10 mouse cellular contexts compared by ENCODE assay signal in genomic region chr11:103009208-103009607, GRCm38 (mm10). TPM values are rescaled to one million over a fixed set of nuclear protein-coding genes. Genes with fewer than 3 reads are reported as not detected.
DNase-seq lines count a peak whose midpoint lies in the region; ATAC-seq and TF ChIP-seq lines count a peak whose summit lies in the region.
"Had no signal": no experiment of that assay in that cellular context is flagged by ENCODE, and none has a peak within 500 bp of the region (broad histone marks: within the 10 kb centered on the region; RNA-seq: fewer than 3 reads in every experiment).

No protein-coding gene starts in this region.

- no peak overlapping the region for H3K4me3 ChIP-seq in forebrain, embryonic 14.5 days (ENCODE audit: low read depth, low read length)
- H3K4me3 ChIP-seq in forebrain, embryonic 12.5 days (replicated peaks): no peak overlapping the region
- H3K4me3 ChIP-seq in lung, adult 2 months (replicated peaks; ENCODE audit: extremely low read depth, low read depth, low read length): no peak overlapping the region
- H3K4me3 ChIP-seq: limb, embryonic 15.5 days had no signal

- no peak overlapping the region for H3K9ac ChIP-seq in forebrain, embryonic 14.5 days (ENCODE audit: low read length)
- no peak overlapping the region for H3K9ac ChIP-seq in forebrain, embryonic 12.5 days
- H3K9ac ChIP-seq: limb, embryonic 15.5 days had no signal

- 0 out of 2 replicates have a peak, but pooled peaks cover 35% of the 10 kb centered on the region for H3K36me3 ChIP-seq in forebrain, embryonic 14.5 days (ENCODE audit: control insufficient read depth, insufficient read depth, low read length)
- H3K36me3 ChIP-seq in forebrain, embryonic 12.5 days (replicated peaks): peaks cover 51% of the 10 kb centered on the region

- no peaks in the 10 kb centered on the region for H3K4me1 ChIP-seq in forebrain, embryonic 14.5 days (ENCODE audit: control insufficient read depth, insufficient read depth, low read length)
- H3K4me1 ChIP-seq in forebrain, embryonic 12.5 days: peaks cover 12% of the 10 kb centered on the region
- H3K4me1 ChIP-seq in lung, adult 2 months (ENCODE audit: control insufficient read depth, insufficient read depth, low read length): peaks cover 4% of the 10 kb centered on the region

- DNase-seq in forebrain, embryonic 14.5 days (ENCODE audit: low spot score): peak; percentile 35
- DNase-seq in lung, adult 2 months: no peak
- no peak for DNase-seq in lung, adult 18-20 months
- DNase-seq in R1 (ENCODE audit: low read depth, low spot score): peak; percentile 88
- DNase-seq in gastrocnemius, postnatal 4 days (ENCODE audit: low spot score in 2 of 2): no peak
- DNase-seq in frontal cortex, adult 2 months (ENCODE audit: extremely low spot score in 1 of 2, low spot score in 1 of 2): no peak
- DNase-seq: heart, postnatal 4 days had no signal

- no peak overlapping the region for H3K27ac ChIP-seq in forebrain, embryonic 14.5 days (ENCODE audit: low read depth, low read length)
- no peak overlapping the region for H3K27ac ChIP-seq in forebrain, embryonic 12.5 days
- H3K27ac ChIP-seq: limb, embryonic 15.5 days had no signal

- no peaks in the 10 kb centered on the region for H3K27me3 ChIP-seq in forebrain, embryonic 14.5 days (replicated peaks; ENCODE audit: control insufficient read depth, insufficient read depth, low read length)
- no peaks in the 10 kb centered on the region for H3K27me3 ChIP-seq in forebrain, embryonic 12.5 days
- H3K27me3 ChIP-seq: limb, embryonic 15.5 days had no signal

- no peak overlapping the region for H3K4me2 ChIP-seq in forebrain, embryonic 14.5 days (ENCODE audit: low read length)
- H3K4me2 ChIP-seq in forebrain, embryonic 12.5 days: no peak overlapping the region
- H3K4me2 ChIP-seq: limb, embryonic 15.5 days had no signal

- TF ChIP-seq CTCF in lung, adult 2 months (IDR thresholded peaks at IDR 0.05; ENCODE audit: insufficient read depth, low read length): peak; percentile 41; the same call in 1 of the 2 replicates

- no peaks in the 10 kb centered on the region for H3K9me3 ChIP-seq in forebrain, embryonic 14.5 days (replicated peaks; ENCODE audit: control insufficient read depth, low read length)
- H3K9me3 ChIP-seq in forebrain, embryonic 12.5 days: no peaks in the 10 kb centered on the region
- H3K9me3 ChIP-seq: limb, embryonic 15.5 days had no signal

- no peak for TF ChIP-seq POLR2A in lung, adult 2 months (IDR thresholded peaks at IDR 0.05; ENCODE audit: borderline replicate concordance, extremely low read depth, low read depth, low read length)

- 91% methylated on average over 8 of the region's 8 CpGs for WGBS in forebrain, embryonic 14.5 days
- 92% methylated on average over 8 of the region's 8 CpGs for WGBS in forebrain, embryonic 12.5 days
- 83% methylated on average over 8 of the region's 8 CpGs for WGBS in lung, adult 2 months

- no peak for ATAC-seq in forebrain, embryonic 14.5 days
- ATAC-seq in forebrain, embryonic 12.5 days (ENCODE audit: low FRiP score): no peak
- ATAC-seq in megakaryocyte progenitor cell, adult 5-6 weeks (replicated peaks; ENCODE audit: poor library complexity): peak; percentile 45; the same call in 1 of the 2 replicates

RNA-seq across cellular contexts. Expression of gene Nmt1, which starts 18.8 kb away (rescaled TPM):
- 37.0 and 43.8 TPM in 2 replicates for polyA plus RNA-seq in forebrain, embryonic 14.5 days (2014; fragmentation: Nextera tagmentation; extraction: Ambion mirVana)
- polyA plus RNA-seq in forebrain, embryonic 12.5 days (2016; fragmentation: Nextera tagmentation; extraction: Ambion mirVana): 49.0 and 56.2 TPM in 2 replicates
- polyA plus RNA-seq in lung, adult 2 months (2012; rRNA removed): 24.0 and 32.2 TPM in 2 replicates
- 38.8 and 39.5 TPM in 2 replicates for total RNA-seq in megakaryocyte progenitor cell, adult 5-6 weeks (2015)
- 44.8 and 45.1 TPM in 2 replicates for total RNA-seq in megakaryocyte progenitor cell, adult 5-6 weeks (2017)
- total RNA-seq in gastrocnemius, postnatal 4 days (2021): 10 to 100 TPM; 55.9 to 59.3 TPM
- 78.5 and 81.3 TPM in 2 replicates for polyA plus RNA-seq in frontal cortex, adult 2 months (2012; rRNA removed)

RNA-seq across cellular contexts. Expression of gene Dcakd, which starts 18.9 kb away (rescaled TPM):
- polyA plus RNA-seq in forebrain, embryonic 14.5 days (2014; fragmentation: Nextera tagmentation; extraction: Ambion mirVana): 207 and 220 TPM in 2 replicates
- polyA plus RNA-seq in forebrain, embryonic 12.5 days (2016; fragmentation: Nextera tagmentation; extraction: Ambion mirVana): 190 and 210 TPM in 2 replicates
- 54.4 and 58.2 TPM in 2 replicates for polyA plus RNA-seq in lung, adult 2 months (2012; rRNA removed)
- total RNA-seq in megakaryocyte progenitor cell, adult 5-6 weeks (2015): 27.7 and 27.9 TPM in 2 replicates
- 17.5 and 24.2 TPM in 2 replicates for total RNA-seq in megakaryocyte progenitor cell, adult 5-6 weeks (2017)
- total RNA-seq in gastrocnemius, postnatal 4 days (2021): 10 to 100 TPM; 69.0 to 73.1 TPM
- polyA plus RNA-seq in frontal cortex, adult 2 months (2012; rRNA removed): 88.0 and 94.5 TPM in 2 replicates

Comparison
In these comparisons a context has a peak if more than half of its experiments do, and no peak if none do; other contexts are left out.
1. DNase-seq: peak in forebrain, embryonic 14.5 days (single experiment) and R1 (single experiment); none in lung, adult 2 months (single experiment), lung, adult 18-20 months (0 of 2), gastrocnemius, postnatal 4 days (0 of 2) and frontal cortex, adult 2 months (0 of 2).